Mouse (Mus musculus) myocyte (in vitro differentiated cells): ENCODE measurements around the gene Crisp2. TPM values are rescaled to one million over a fixed set of nuclear protein-coding genes. Genes with fewer than 3 reads are reported as not detected.

Experiments
- H3K27me3 ChIP-seq: one replicate; pipeline ENCODE4 v1.6.1; 2011; ENCODE audit not compliant: control insufficient read depth, insufficient read depth, insufficient read length
- H3K36me3 ChIP-seq: one replicate; pipeline ENCODE4 v1.6.1; 2011; ENCODE audit not compliant: control insufficient read depth, insufficient read depth
- H3K4me2 ChIP-seq: one replicate; pipeline ENCODE4 v1.6.1; 2011; ENCODE audit warnings: low read depth, control low read depth
- H3K4me3 ChIP-seq: one replicate; pipeline ENCODE4 v1.5.1; 2011; ENCODE audit warnings: mild to moderate bottlenecking, control low read depth, moderate library complexity
- H3K79me2 ChIP-seq: one replicate; pipeline ENCODE4 v1.6.1; 2011; ENCODE audit not compliant: control insufficient read depth, insufficient read depth
- H3ac ChIP-seq: one replicate; pipeline ENCODE4 v1.6.1; 2011; ENCODE audit not compliant: control insufficient read depth, insufficient read length
- CEBPB ChIP-seq: IDR thresholded peaks from 2 replicates; pipeline ENCODE4 v1.6.1; 2011; ENCODE audit warnings: mild to moderate bottlenecking, moderate library complexity; ENCODE audit not compliant: poor library complexity, insufficient read depth, severe bottlenecking
- E2F4 ChIP-seq: IDR thresholded peaks from one replicate; pipeline ENCODE4 v1.6.1; 2011; ENCODE audit warnings: mild to moderate bottlenecking, control low read depth, moderate library complexity; ENCODE audit not compliant: insufficient read depth
- MAX ChIP-seq: IDR thresholded peaks from one replicate; pipeline ENCODE4 v1.6.1; 2011; ENCODE audit warnings: low read depth, mild to moderate bottlenecking, control low read depth
- MYOD1 ChIP-seq, 3 experiments: IDR thresholded peaks; one replicate each; pipeline ENCODE4 v1.6.1; 2011; ENCODE audit warnings: control low read depth in 2 of 3, low read depth in 2 of 3, mild to moderate bottlenecking in 2 of 3, moderate library complexity in 1 of 3; ENCODE audit not compliant: insufficient read length in 2 of 3, control insufficient read depth in 1 of 3
- MYOG ChIP-seq, 3 experiments: IDR thresholded peaks; one replicate each; pipeline ENCODE4 v1.6.1; 2011; ENCODE audit warnings: control low read depth in 2 of 3, low read depth in 2 of 3, mild to moderate bottlenecking in 2 of 3; ENCODE audit not compliant: insufficient read length in 2 of 3, control insufficient read depth in 1 of 3, insufficient read depth in 1 of 3
- POLR2A ChIP-seq: IDR thresholded peaks from one replicate; pipeline ENCODE4 v1.6.1; 2011; ENCODE audit warnings: low read depth, mild to moderate bottlenecking, control low read depth, moderate library complexity; ENCODE audit not compliant: insufficient read length
- POLR2AphosphoS2 ChIP-seq: IDR thresholded peaks from one replicate; pipeline ENCODE4 v1.6.1; 2011; ENCODE audit warnings: low read depth, control low read depth; ENCODE audit not compliant: insufficient read length
- REST ChIP-seq: IDR thresholded peaks from one replicate; pipeline ENCODE4 v1.6.1; 2011; ENCODE audit warnings: mild to moderate bottlenecking, control low read depth, moderate library complexity; ENCODE audit not compliant: insufficient read depth, insufficient read length
- SRF ChIP-seq: IDR thresholded peaks from one replicate; pipeline ENCODE4 v1.6.1; 2011; ENCODE audit warnings: low read depth; ENCODE audit not compliant: control insufficient read depth, insufficient read length
- TCF12 ChIP-seq: IDR thresholded peaks from one replicate; pipeline ENCODE4 v1.6.1; 2011; ENCODE audit warnings: mild to moderate bottlenecking, control low read depth; ENCODE audit not compliant: poor library complexity, insufficient read depth, severe bottlenecking
- TCF3 ChIP-seq: IDR thresholded peaks from one replicate; pipeline ENCODE4 v1.6.1; 2011; ENCODE audit warnings: low read depth, control low read depth; ENCODE audit not compliant: insufficient read length
- USF1 ChIP-seq: IDR thresholded peaks from one replicate; pipeline ENCODE4 v1.6.1; 2011; ENCODE audit warnings: low read depth, mild to moderate bottlenecking, control low read depth, moderate library complexity
- polyA plus RNA-seq: library from polyadenylated mRNA; unstranded; fragments of >200 nt; fragmentation: generic; extraction: Trizol; gene quantifications from one replicate; pipeline ENCODE4 v1.2.1, GENCODE M21; 2012; ENCODE audit warnings: missing spikeins

The Crisp2 gene
- polyA plus RNA-seq, 1 experiment: not detected

DNA sequence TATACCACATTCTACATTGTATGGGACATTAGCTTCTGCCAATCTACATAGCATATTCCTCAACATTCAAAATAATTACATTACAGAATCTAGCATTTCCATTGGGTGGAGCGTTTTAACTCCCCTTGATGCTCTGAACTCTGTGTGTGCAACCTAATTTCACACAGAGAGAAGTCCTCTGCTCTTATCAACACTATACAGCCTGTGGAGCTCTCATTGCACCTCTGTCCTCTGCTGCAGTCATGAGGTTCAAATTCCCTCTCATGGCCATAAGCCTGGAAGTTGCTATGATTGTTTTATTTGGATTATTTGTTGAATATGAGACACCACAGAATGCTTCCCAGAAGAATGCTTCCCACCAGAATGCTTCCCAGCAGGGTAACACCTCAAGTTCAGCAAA is 4.1 kb upstream of the Crisp2 start, which contains the start of gene Rhag:
Gene Rhag, plus strand, starts transcription at position 193 of the 400 bp plus-strand sequence.
- Histone ChIP-seq H3K79me2 (no peaks in the 10 kb centered on the region), H3K27me3 (no peaks in the 10 kb centered on the region), H3K36me3 (no peaks in the 10 kb centered on the region)

GRCm38 (mm10) chr17:40808071-40808470 is 1.3 kb upstream of the Crisp2 start:
- no peak for TF ChIP-seq REST
- TF ChIP-seq MYOG (IDR thresholded peaks at IDR 0.05; ENCODE audit: control insufficient read depth in 1 of 3, insufficient read depth in 1 of 3, insufficient read length in 2 of 3, low read depth in 2 of 3): no peak
- no peak for TF ChIP-seq SRF
- no peak for TF ChIP-seq POLR2A
- Histone ChIP-seq H3K36me3 (no peaks in the 10 kb centered on the region), H3K4me3 (no peak overlapping the region), H3ac (no peak overlapping the region), H3K4me2 (no peak overlapping the region), H3K79me2 (no peaks in the 10 kb centered on the region), H3K27me3 (no peaks in the 10 kb centered on the region)

More for the DNA sequence above, 4.1 kb upstream of the Crisp2 start, which contains the start of gene Rhag:
- Histone ChIP-seq H3K4me3 (no peak within 1 kb of the TSS), H3ac (no peak within 1 kb of the TSS), H3K4me2 (no peak within 1 kb of the TSS)
- TF ChIP-seq POLR2A (no peak), MAX (no peak), TCF12 (no peak), POLR2AphosphoS2 (no peak), SRF (no peak)

DNA sequence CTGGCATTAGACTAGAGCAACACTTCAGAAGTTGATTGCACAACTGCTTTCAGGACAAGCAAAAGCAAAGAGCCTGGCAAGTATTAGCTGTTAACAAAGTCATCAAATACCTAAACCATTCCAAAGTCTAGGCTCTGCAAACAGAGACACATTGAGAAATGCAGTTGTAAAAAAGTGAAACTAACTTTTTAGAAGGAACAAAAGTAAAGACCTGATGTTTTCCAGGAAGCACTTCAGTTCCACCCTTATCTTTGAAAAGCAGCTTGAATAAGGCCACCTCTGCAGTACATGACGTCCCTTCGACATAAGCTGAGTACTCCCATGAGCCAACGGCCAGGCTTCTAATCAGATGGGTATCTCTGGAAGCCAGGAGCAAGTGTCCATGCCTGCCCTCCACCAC is 253 bp downstream of the Crisp2 start:
- Histone ChIP-seq H3K79me2 (no peaks in the 10 kb centered on the region), H3K27me3 (no peaks in the 10 kb centered on the region), H3K4me3 (no peak overlapping the region), H3K36me3 (no peaks in the 10 kb centered on the region), H3K4me2 (no peak overlapping the region), H3ac (no peak overlapping the region)
- no peak for TF ChIP-seq SRF
- TF ChIP-seq POLR2A: no peak

- no peak overlapping the region for H3ac ChIP-seq
- no peaks in the 10 kb centered on the region for H3K79me2 ChIP-seq
- no peaks in the 10 kb centered on the region for H3K36me3 ChIP-seq
- no peak overlapping the region for H3K4me3 ChIP-seq
- TF ChIP-seq USF1: no peak
- no peak overlapping the region for H3K4me2 ChIP-seq
- H3K27me3 ChIP-seq: no peaks in the 10 kb centered on the region
These were observed 4.0 kb downstream of the Crisp2 start for GRCm38 (mm10) chr17:40802707-40803340.

DNA sequence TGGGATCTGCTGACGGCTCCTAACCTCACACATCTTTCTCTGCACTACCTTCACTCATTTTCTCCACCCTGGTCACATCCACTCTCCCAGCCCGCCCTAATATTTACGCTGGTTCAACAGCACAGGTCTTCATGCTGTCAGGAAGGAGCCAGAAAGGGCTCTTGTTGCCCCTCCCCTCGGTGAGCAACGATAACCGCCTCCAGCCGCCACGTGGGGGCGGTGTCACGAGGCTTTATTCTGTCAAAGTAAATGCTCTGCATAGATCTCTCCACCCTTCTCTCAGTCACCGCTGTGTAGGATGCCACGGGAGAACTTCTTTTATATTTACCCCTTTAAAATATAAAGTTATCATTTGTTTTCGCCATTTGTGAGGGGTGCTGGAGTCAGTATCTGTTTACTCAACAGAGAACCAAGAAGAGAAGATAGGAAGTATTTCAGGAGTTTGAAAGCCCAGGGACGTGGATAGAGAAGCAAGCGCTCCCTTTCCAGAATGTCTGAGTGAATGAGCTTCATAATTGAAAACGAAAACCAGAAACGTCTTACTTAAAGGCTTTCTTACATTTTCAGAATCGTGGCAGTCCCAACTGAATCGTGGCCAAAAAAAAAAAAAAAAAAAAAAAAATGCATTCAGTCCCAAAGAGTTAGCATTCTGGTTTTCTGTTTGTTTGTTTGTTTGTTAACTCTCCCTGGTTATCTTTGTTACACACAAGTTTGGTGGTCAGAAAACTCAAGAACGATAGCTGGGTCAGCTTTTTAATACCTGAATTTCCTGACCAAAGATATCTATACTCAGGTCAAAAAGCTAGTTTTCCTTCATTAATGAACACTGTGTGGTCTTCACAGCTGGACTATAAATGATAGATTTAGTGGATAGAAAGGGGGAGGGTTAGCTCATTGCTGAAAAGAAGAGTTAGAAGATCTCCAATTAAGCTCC is 12.6 kb downstream of the Crisp2 start:
- no peak overlapping the region for H3K4me3 ChIP-seq
- H3K36me3 ChIP-seq: no peaks in the 10 kb centered on the region
- TF ChIP-seq POLR2AphosphoS2 (no peak), TCF12 (no peak), REST (no peak), USF1 (no peak)
- no peak overlapping the region for H3ac ChIP-seq
- no peak overlapping the region for H3K4me2 ChIP-seq
- H3K27me3 ChIP-seq: no peaks in the 10 kb centered on the region
- H3K79me2 ChIP-seq: no peaks in the 10 kb centered on the region

DNA sequence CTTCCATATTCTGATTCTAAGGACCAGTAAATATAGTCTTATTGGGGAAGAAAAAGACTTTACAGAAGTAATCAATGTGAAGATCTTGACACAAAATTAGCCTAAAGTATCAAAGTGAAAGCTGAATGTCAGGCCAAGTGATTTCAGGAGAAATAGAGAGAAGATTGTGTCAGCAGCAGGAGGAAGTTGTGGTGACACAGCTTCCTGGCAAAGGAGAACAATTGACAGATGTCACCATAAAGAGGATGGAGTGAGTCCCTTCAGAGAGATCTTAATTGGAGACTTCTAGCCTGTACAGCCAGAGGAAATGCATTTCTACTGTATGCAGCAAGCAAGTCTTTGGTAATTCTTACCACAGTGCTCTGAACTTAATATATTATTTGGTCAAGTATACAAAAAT is 16.9 kb downstream of the Crisp2 start:
- Histone ChIP-seq H3ac (no peak overlapping the region), H3K79me2 (no peaks in the 10 kb centered on the region), H3K4me2 (no peak overlapping the region), H3K36me3 (no peaks in the 10 kb centered on the region), H3K4me3 (no peak overlapping the region), H3K27me3 (no peaks in the 10 kb centered on the region)
- TF ChIP-seq SRF (no peak), TCF12 (no peak), MYOD1 (IDR thresholded peaks at IDR 0.05; ENCODE audit: control insufficient read depth in 1 of 3, insufficient read length in 2 of 3, low read depth in 2 of 3) (no peak), E2F4 (no peak), USF1 (no peak), POLR2AphosphoS2 (no peak), MYOG (IDR thresholded peaks at IDR 0.05; ENCODE audit: control insufficient read depth in 1 of 3, insufficient read depth in 1 of 3, insufficient read length in 2 of 3, low read depth in 2 of 3) (no peak), TCF3 (no peak), POLR2A (no peak), CEBPB (no peak), MAX (no peak), REST (no peak)
